Mouse (Mus musculus): ENCODE measurements around the gene Gbp5. TPM values are rescaled to one million over a fixed set of nuclear protein-coding genes. Genes with fewer than 3 reads are reported as not detected.
"Not testable (repeated sequence)": the region's sequence is repeated elsewhere in the genome, so short reads cannot be mapped to it uniquely, and the experiment has no call there.

Gbp5 gene
- polyA plus RNA-seq, 1 experiment from 2014 or later: 0.07 TPM

- Histone ChIP-seq H3K4me1 (ENCODE audit: control insufficient read depth, insufficient read depth, low read length) (0 out of 2 replicates have a peak, but pooled peaks cover 3% of the 10 kb centered on the region), H3K4me2 (replicated peaks; ENCODE audit: low read depth, low read length) (peak within 1 kb of the TSS; percentile 58), H3K36me3 (ENCODE audit: control insufficient read depth, insufficient read depth, low read length) (no peaks in the 10 kb centered on the region), H3K9ac (replicated peaks; ENCODE audit: low read depth, low read length) (peak within 1 kb of the TSS; percentile 2), H3K9me3 (ENCODE audit: control insufficient read depth, low read depth, low read length) (no peaks in the 10 kb centered on the region), H3K27me3 (ENCODE audit: control insufficient read depth, insufficient read depth, low read length) (0 out of 2 replicates have a peak, but pooled peaks cover 6% of the 10 kb centered on the region), H3K4me3 (ENCODE audit: low read depth, low read length) (peak within 1 kb of the TSS; percentile 38), H3K27ac (ENCODE audit: low read length) (no peak within 1 kb of the TSS)
- 2% methylated on average over 30 of the region's 30 CpGs for WGBS
- ATAC-seq (ENCODE audit: insufficient number of reproducible peaks, insufficient read depth, low FRiP score, low read depth): peak; percentile 61; the same call in 1 of the 2 replicates
Observed at GRCm38 (mm10) chr3:142530087-142530953, 36.5 kb downstream of the Gbp5 start, which contains the start of gene Gbp7. Gbp7 (plus strand) TSS chr3:142530342.

GRCm38 (mm10) chr3:142531595-142531994 is 37.8 kb downstream of the Gbp5 start:
- Histone ChIP-seq H3K9me3 (ENCODE audit: control insufficient read depth, low read depth, low read length) (no peaks in the 10 kb centered on the region), H3K36me3 (ENCODE audit: control insufficient read depth, insufficient read depth, low read length) (no peaks in the 10 kb centered on the region), H3K27me3 (ENCODE audit: control insufficient read depth, insufficient read depth, low read length) (0 out of 2 replicates have a peak, but pooled peaks cover 6% of the 10 kb centered on the region), H3K4me1 (ENCODE audit: control insufficient read depth, insufficient read depth, low read length) (0 out of 2 replicates have a peak, but pooled peaks cover 3% of the 10 kb centered on the region), H3K4me3 (ENCODE audit: low read depth, low read length) (no peak overlapping the region), H3K27ac (ENCODE audit: low read length) (no peak overlapping the region), H3K4me2 (replicated peaks; ENCODE audit: low read depth, low read length) (no peak overlapping the region), H3K9ac (replicated peaks; ENCODE audit: low read depth, low read length) (no peak overlapping the region)
- ATAC-seq (ENCODE audit: insufficient number of reproducible peaks, insufficient read depth, low FRiP score, low read depth): no peak
- 90% methylated on average over 3 of the region's 3 CpGs for WGBS

DNA sequence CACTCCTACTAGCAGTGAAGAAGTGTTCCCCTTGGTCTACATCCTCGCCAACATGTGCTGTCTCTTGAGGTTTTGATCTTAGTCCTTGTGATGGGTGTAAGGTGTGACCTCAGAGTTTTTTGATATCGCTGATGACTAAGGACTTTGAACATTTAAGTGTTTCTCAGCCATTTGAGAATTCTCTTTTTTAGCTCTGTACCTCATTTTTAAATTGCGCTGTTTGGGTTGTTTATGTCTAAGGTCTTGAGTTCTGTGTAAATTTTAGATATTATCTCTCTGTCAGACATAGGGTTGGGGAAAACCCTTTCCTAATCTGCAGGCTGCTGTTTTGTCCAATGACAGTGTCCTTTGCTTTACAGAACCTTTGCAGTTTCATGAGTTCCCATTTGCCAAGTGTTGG is 39.4 kb downstream of the Gbp5 start:
- ATAC-seq (ENCODE audit: insufficient number of reproducible peaks, insufficient read depth, low FRiP score, low read depth): no peak
- 0 out of 2 replicates have a peak, but pooled peaks cover 3% of the 10 kb centered on the region for H3K4me1 ChIP-seq (ENCODE audit: control insufficient read depth, insufficient read depth, low read length)
- H3K27me3 ChIP-seq (ENCODE audit: control insufficient read depth, insufficient read depth, low read length): 0 out of 2 replicates have a peak, but pooled peaks cover 6% of the 10 kb centered on the region
- H3K9me3 ChIP-seq (ENCODE audit: control insufficient read depth, low read depth, low read length): no peaks in the 10 kb centered on the region
- no peak overlapping the region for H3K4me3 ChIP-seq (ENCODE audit: low read depth, low read length)
- H3K27ac ChIP-seq (ENCODE audit: low read length): no peak overlapping the region
- H3K36me3 ChIP-seq (ENCODE audit: control insufficient read depth, insufficient read depth, low read length): no peaks in the 10 kb centered on the region
- no peak overlapping the region for H3K4me2 ChIP-seq (replicated peaks; ENCODE audit: low read depth, low read length)
- H3K9ac ChIP-seq (replicated peaks; ENCODE audit: low read depth, low read length): no peak overlapping the region
- WGBS: 86% methylated on average over 3 of the region's 3 CpGs

GRCm38 (mm10) chr3:142535667-142536066 is 41.9 kb downstream of the Gbp5 start:
- no peak overlapping the region for H3K4me2 ChIP-seq (replicated peaks; ENCODE audit: low read depth, low read length)
- 64% methylated on average over 1 of the region's 1 CpGs for WGBS
- no peaks in the 10 kb centered on the region for H3K4me1 ChIP-seq (ENCODE audit: control insufficient read depth, insufficient read depth, low read length)
- H3K27ac ChIP-seq (ENCODE audit: low read length): no peak overlapping the region
- no peak for ATAC-seq (ENCODE audit: insufficient number of reproducible peaks, insufficient read depth, low FRiP score, low read depth)
- no peak overlapping the region for H3K9ac ChIP-seq (replicated peaks; ENCODE audit: low read depth, low read length)
- H3K9me3 ChIP-seq (ENCODE audit: control insufficient read depth, low read depth, low read length): no peaks in the 10 kb centered on the region
- H3K27me3 ChIP-seq (ENCODE audit: control insufficient read depth, insufficient read depth, low read length): 0 out of 2 replicates have a peak, but pooled peaks cover 6% of the 10 kb centered on the region
- no peaks in the 10 kb centered on the region for H3K36me3 ChIP-seq (ENCODE audit: control insufficient read depth, insufficient read depth, low read length)
- no peak overlapping the region for H3K4me3 ChIP-seq (ENCODE audit: low read depth, low read length)

GRCm38 (mm10) chr3:142541391-142541790 is 47.6 kb downstream of the Gbp5 start:
- Histone ChIP-seq H3K27me3 (ENCODE audit: control insufficient read depth, insufficient read depth, low read length) (no peaks in the 10 kb centered on the region), H3K4me1 (ENCODE audit: control insufficient read depth, insufficient read depth, low read length) (no peaks in the 10 kb centered on the region), H3K36me3 (ENCODE audit: control insufficient read depth, insufficient read depth, low read length) (no peaks in the 10 kb centered on the region), H3K27ac (ENCODE audit: low read length) (no peak overlapping the region), H3K4me3 (ENCODE audit: low read depth, low read length) (no peak overlapping the region), H3K4me2 (replicated peaks; ENCODE audit: low read depth, low read length) (no peak overlapping the region), H3K9ac (replicated peaks; ENCODE audit: low read depth, low read length) (no peak overlapping the region), H3K9me3 (ENCODE audit: control insufficient read depth, low read depth, low read length) (no peaks in the 10 kb centered on the region)
- no peak for ATAC-seq (ENCODE audit: insufficient number of reproducible peaks, insufficient read depth, low FRiP score, low read depth)
- WGBS: 82% methylated on average over 6 of the region's 6 CpGs

GRCm38 (mm10) chr3:142542776-142543175 is 49.0 kb downstream of the Gbp5 start:
- WGBS: 83% methylated on average over 12 of the region's 12 CpGs
- not testable (repeated sequence) for H3K4me3 ChIP-seq (ENCODE audit: low read depth, low read length); H3K27me3 ChIP-seq (ENCODE audit: control insufficient read depth, insufficient read depth, low read length); H3K36me3 ChIP-seq (ENCODE audit: control insufficient read depth, insufficient read depth, low read length); ATAC-seq (ENCODE audit: insufficient number of reproducible peaks, insufficient read depth, low FRiP score, low read depth); H3K4me1 ChIP-seq (ENCODE audit: control insufficient read depth, insufficient read depth, low read length); H3K27ac ChIP-seq (ENCODE audit: low read length); H3K9me3 ChIP-seq (ENCODE audit: control insufficient read depth, low read depth, low read length); H3K9ac ChIP-seq (replicated peaks; ENCODE audit: low read depth, low read length); H3K4me2 ChIP-seq (replicated peaks; ENCODE audit: low read depth, low read length)

GRCm38 (mm10) chr3:142546690-142547089 is 52.9 kb downstream of the Gbp5 start:
- WGBS: 83% methylated on average over 3 of the region's 3 CpGs
- Histone ChIP-seq H3K9ac (replicated peaks; ENCODE audit: low read depth, low read length) (no peak overlapping the region), H3K27ac (ENCODE audit: low read length) (no peak overlapping the region), H3K4me3 (ENCODE audit: low read depth, low read length) (no peak overlapping the region), H3K4me2 (replicated peaks; ENCODE audit: low read depth, low read length) (no peak overlapping the region), H3K9me3 (ENCODE audit: control insufficient read depth, low read depth, low read length) (no peaks in the 10 kb centered on the region), H3K4me1 (ENCODE audit: control insufficient read depth, insufficient read depth, low read length) (no peaks in the 10 kb centered on the region), H3K27me3 (ENCODE audit: control insufficient read depth, insufficient read depth, low read length) (no peaks in the 10 kb centered on the region), H3K36me3 (ENCODE audit: control insufficient read depth, insufficient read depth, low read length) (no peaks in the 10 kb centered on the region)
- ATAC-seq (ENCODE audit: insufficient number of reproducible peaks, insufficient read depth, low FRiP score, low read depth): no peak

DNA sequence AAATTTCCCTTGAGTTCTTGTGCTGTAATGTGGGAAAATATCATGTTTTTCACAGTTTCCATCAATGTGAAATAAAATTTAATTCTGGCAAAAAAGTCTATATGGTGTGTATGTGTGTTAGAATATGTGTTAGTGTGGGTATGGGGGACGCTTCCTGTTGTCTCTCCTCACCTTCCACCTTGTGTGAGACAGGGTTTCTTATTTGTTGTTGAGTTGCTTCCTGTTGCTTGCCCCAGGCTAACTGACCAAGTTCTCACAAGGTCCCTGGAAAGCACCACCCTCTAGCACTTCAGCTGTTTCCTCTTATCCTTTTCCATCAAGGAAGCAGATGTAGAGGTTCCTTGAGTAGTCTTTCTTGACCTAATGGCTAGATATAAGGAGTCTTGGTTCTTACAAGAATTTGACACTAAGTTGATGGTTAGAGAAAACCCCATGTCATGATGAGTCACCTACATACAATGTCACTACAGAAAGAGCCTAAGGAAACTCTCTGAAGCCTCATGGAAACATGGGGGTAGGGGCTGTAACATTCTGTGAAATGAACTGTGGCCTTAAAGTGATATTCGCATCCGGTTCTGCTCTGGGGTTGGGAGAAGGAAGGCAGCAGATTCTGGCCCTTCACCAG is 56.4 kb downstream of the Gbp5 start:
- no peak overlapping the region for H3K4me2 ChIP-seq (replicated peaks; ENCODE audit: low read depth, low read length)
- H3K27me3 ChIP-seq (ENCODE audit: control insufficient read depth, insufficient read depth, low read length): no peaks in the 10 kb centered on the region
- no peaks in the 10 kb centered on the region for H3K9me3 ChIP-seq (ENCODE audit: control insufficient read depth, low read depth, low read length)
- no peak overlapping the region for H3K4me3 ChIP-seq (ENCODE audit: low read depth, low read length)
- no peak overlapping the region for H3K9ac ChIP-seq (replicated peaks; ENCODE audit: low read depth, low read length)
- H3K4me1 ChIP-seq (ENCODE audit: control insufficient read depth, insufficient read depth, low read length): no peaks in the 10 kb centered on the region
- H3K27ac ChIP-seq (ENCODE audit: low read length): no peak overlapping the region
- WGBS: 87% methylated on average over 3 of the region's 3 CpGs
- no peaks in the 10 kb centered on the region for H3K36me3 ChIP-seq (ENCODE audit: control insufficient read depth, insufficient read depth, low read length)
- ATAC-seq (ENCODE audit: insufficient number of reproducible peaks, insufficient read depth, low FRiP score, low read depth): no peak
